Mouse (Mus musculus): ENCODE results near the gene Phyhipl. TPM values are rescaled to one million over a fixed set of nuclear protein-coding genes. Genes with fewer than 3 reads are reported as not detected.
A peak's percentile ranks its signal among the peaks of the same experiment; 100 is the strongest.

The Phyhipl gene
- polyA plus RNA-seq, 1 experiment from 2014 or later: 3.0 TPM

- Histone ChIP-seq H3K36me3 (peaks cover 15% of the 10 kb centered on the region; the same call in 1 of the 2 replicates), H3K4me1 (replicated peaks) (no peaks in the 10 kb centered on the region), H3K27ac (no peak overlapping the region), H3K27me3 (no peaks in the 10 kb centered on the region), H3K4me3 (replicated peaks) (no peak overlapping the region), H3K4me2 (no peak overlapping the region), H3K9me3 (no peaks in the 10 kb centered on the region), H3K9ac (replicated peaks) (no peak overlapping the region)
- WGBS: 92% methylated on average over 9 of the region's 9 CpGs
- ATAC-seq (ENCODE audit: insufficient number of reproducible peaks, insufficient read depth, low FRiP score, low TSS enrichment, low read depth): no peak
These were observed 123.5 kb downstream of the Phyhipl start for GRCm38 (mm10) chr10:70532249-70532648.

GRCm38 (mm10) chr10:70530185-70530823 lies 125.5 kb downstream of the Phyhipl start:
- Histone ChIP-seq H3K4me3 (replicated peaks) (no peak overlapping the region), H3K9ac (replicated peaks) (no peak overlapping the region), H3K4me2 (no peak overlapping the region), H3K27ac (no peak overlapping the region), H3K4me1 (replicated peaks) (no peaks in the 10 kb centered on the region), H3K36me3 (no peaks in the 10 kb centered on the region), H3K27me3 (no peaks in the 10 kb centered on the region), H3K9me3 (peaks cover 4% of the 10 kb centered on the region; the same call in 1 of the 2 replicates)
- WGBS: 93% methylated on average over 12 of the region's 12 CpGs
- ATAC-seq (ENCODE audit: insufficient number of reproducible peaks, insufficient read depth, low FRiP score, low TSS enrichment, low read depth): no peak

- Histone ChIP-seq H3K4me3 (replicated peaks) (peak overlapping the region; percentile 52), H3K36me3 (no peaks in the 10 kb centered on the region), H3K27ac (0 out of 2 replicates have a peak overlapping the region, but pooled peaks have one; percentile 87), H3K4me1 (replicated peaks) (peaks cover 20% of the 10 kb centered on the region), H3K9me3 (peaks cover 4% of the 10 kb centered on the region; the same call in 1 of the 2 replicates), H3K4me2 (peak overlapping the region; percentile 93), H3K27me3 (no peaks in the 10 kb centered on the region), H3K9ac (replicated peaks) (no peak overlapping the region)
- WGBS: 21% methylated on average over 5 of the region's 5 CpGs
- ATAC-seq (ENCODE audit: insufficient number of reproducible peaks, insufficient read depth, low FRiP score, low TSS enrichment, low read depth): no peak
These were observed 134.4 kb downstream of the Phyhipl start for GRCm38 (mm10) chr10:70521379-70521778.

DNA sequence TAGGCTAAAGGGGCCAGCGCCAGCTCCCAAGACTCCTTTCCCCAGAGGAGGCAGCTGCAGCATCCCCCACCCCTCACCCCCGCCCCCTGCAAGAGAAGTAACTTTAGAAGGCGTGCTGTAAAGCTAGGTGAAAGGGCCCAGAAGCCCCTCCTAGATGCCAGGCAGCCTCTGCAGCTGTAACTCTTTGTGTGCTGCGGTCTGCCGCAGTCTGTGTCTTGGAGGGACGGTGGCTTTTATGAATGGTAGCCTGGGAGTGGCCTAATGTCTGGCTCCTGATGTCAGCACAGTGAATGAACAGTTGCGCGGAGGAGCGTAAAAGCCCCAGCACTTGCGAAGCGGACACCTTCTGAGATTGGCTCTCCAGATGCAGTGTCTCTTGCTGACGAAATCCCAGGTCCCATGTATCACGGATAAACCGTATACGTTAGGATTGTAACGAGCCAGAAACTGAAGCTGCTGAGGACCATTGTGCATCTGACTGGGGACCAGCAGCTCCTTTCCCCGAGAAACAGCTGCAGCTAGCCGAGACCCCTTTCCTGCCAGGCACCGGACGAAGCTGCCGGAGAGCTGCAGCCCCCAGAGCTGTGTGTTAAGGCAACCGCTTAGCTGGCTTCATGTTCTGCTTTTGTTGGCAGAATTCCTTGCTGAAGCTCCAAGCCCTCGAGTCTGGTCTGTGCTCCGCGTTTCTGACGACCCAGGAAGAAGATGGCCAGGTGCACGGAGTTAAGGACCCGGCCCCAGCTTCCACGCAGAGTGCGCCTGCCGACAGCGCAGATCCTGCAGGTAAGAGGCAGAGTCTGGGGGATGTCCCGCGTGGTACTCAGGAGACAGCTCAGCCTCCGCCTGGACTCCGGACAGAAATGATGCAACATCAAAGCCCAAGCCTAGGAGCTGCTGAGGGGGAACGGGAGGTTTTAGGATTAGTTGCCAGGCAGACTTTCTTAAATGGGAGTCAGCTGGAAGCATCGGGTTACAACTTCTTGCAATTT lies 135.3 kb downstream of the Phyhipl start:
- Histone ChIP-seq H3K9ac (replicated peaks) (peak overlapping the region; percentile 59), H3K4me3 (replicated peaks) (peak overlapping the region; percentile 52), H3K4me2 (peak overlapping the region; percentile 93), H3K27me3 (no peaks in the 10 kb centered on the region), H3K36me3 (no peaks in the 10 kb centered on the region), H3K27ac (peak overlapping the region; percentile 87), H3K4me1 (replicated peaks) (peaks cover 20% of the 10 kb centered on the region), H3K9me3 (no peaks in the 10 kb centered on the region)
- WGBS: 1% methylated on average over 38 of the region's 38 CpGs
- peak; percentile 82 for ATAC-seq (ENCODE audit: insufficient number of reproducible peaks, insufficient read depth, low FRiP score, low TSS enrichment, low read depth)

DNA sequence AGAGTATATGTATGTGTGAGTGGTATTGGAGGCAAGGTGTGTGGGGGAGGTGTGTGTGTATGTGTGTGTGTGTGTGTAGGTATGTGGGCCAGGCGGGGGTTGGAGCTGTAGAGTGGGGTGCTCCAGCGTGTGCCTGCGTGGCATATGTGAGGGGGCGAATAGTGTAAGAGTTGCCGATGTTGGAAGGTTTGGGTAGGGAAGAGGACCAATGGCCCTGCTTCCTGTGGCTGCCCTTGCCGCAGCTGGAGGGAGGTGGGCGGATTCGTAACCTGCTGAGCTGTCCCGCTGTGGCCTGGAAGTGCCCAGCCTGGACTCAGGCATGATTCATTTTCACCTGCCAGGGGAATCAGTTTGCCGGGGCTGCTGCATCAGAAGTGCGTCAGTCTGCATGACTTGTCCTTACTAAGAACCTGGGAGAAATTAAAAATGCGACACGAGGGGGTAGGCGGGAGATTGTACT lies 136.1 kb downstream of the Phyhipl start:
- no peaks in the 10 kb centered on the region for H3K36me3 ChIP-seq
- H3K27ac ChIP-seq: peak overlapping the region; percentile 87
- H3K9me3 ChIP-seq: no peaks in the 10 kb centered on the region
- peaks cover 20% of the 10 kb centered on the region for H3K4me1 ChIP-seq (replicated peaks)
- peak overlapping the region; percentile 93 for H3K4me2 ChIP-seq
- no peaks in the 10 kb centered on the region for H3K27me3 ChIP-seq
- peak overlapping the region; percentile 59 for H3K9ac ChIP-seq (replicated peaks)
- peak; percentile 57; the same call in 1 of the 2 replicates for ATAC-seq (ENCODE audit: insufficient number of reproducible peaks, insufficient read depth, low FRiP score, low TSS enrichment, low read depth)
- peak overlapping the region; percentile 52 for H3K4me3 ChIP-seq (replicated peaks)
- WGBS: 2% methylated on average over 14 of the region's 14 CpGs

- no peak overlapping the region for H3K27ac ChIP-seq
- H3K9ac ChIP-seq (replicated peaks): no peak overlapping the region
- H3K4me3 ChIP-seq (replicated peaks): no peak overlapping the region
- H3K9me3 ChIP-seq: no peaks in the 10 kb centered on the region
- no peaks in the 10 kb centered on the region for H3K27me3 ChIP-seq
- 87% methylated on average over 8 of the region's 8 CpGs for WGBS
- H3K4me1 ChIP-seq (replicated peaks): peaks cover 18% of the 10 kb centered on the region
- no peak overlapping the region for H3K4me2 ChIP-seq
- no peaks in the 10 kb centered on the region for H3K36me3 ChIP-seq
- ATAC-seq (ENCODE audit: insufficient number of reproducible peaks, insufficient read depth, low FRiP score, low TSS enrichment, low read depth): no peak
These were observed 139.1 kb downstream of the Phyhipl start for GRCm38 (mm10) chr10:70516661-70517060.

DNA sequence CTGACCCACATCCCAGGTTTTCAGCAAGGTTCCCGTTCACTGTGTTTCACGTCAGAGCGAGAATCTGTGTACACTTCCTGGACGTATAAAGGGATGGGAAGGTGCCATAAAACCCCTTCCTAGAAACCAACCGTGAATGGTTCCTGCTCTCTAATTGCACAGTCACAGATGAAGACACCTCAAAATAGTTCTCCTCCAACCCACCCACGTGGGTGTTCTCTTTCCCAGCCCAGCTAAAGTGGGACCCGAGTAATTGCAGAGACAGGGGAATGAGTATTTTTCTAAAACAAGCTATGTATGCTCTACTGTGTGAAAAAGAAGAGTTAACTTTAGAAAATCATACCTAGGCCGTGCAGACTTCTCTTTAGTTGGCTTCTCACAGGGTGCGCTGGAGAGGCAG lies 140.9 kb downstream of the Phyhipl start:
- ATAC-seq (ENCODE audit: insufficient number of reproducible peaks, insufficient read depth, low FRiP score, low TSS enrichment, low read depth): no peak

DNA sequence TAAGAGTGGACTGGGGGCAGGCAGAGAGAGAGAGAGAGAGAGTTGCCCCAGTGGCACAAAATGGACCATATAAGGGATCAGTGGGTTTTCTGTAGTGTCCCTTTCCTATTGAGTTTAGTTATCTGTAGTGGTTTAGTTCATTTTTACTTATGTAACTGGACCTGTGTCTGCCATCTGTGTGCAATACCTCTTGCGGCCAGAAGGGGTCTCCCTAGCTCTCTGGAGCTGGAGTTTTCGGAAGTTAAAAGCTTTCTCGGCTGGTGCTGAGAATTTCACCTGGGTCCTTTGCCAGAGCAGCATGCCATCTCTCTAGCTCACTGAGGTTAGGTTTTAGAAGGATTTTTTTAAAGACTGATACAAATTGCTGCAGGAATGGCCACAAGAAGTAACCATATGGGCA lies 147.9 kb downstream of the Phyhipl start:
- Histone ChIP-seq H3K9me3 (peaks cover 8% of the 10 kb centered on the region; the same call in 1 of the 2 replicates), H3K9ac (replicated peaks) (no peak overlapping the region), H3K27ac (no peak overlapping the region), H3K4me3 (replicated peaks) (no peak overlapping the region), H3K4me2 (no peak overlapping the region), H3K36me3 (no peaks in the 10 kb centered on the region), H3K27me3 (no peaks in the 10 kb centered on the region), H3K4me1 (replicated peaks) (no peaks in the 10 kb centered on the region)
- 88% methylated on average over 3 of the region's 3 CpGs for WGBS
- ATAC-seq (ENCODE audit: insufficient number of reproducible peaks, insufficient read depth, low FRiP score, low TSS enrichment, low read depth): no peak

More for the DNA sequence above, 140.9 kb downstream of the Phyhipl start:
- H3K36me3 ChIP-seq: no peaks in the 10 kb centered on the region
- H3K4me1 ChIP-seq (replicated peaks): peaks cover 9% of the 10 kb centered on the region
- no peak overlapping the region for H3K27ac ChIP-seq
- no peak overlapping the region for H3K9ac ChIP-seq (replicated peaks)
- no peaks in the 10 kb centered on the region for H3K9me3 ChIP-seq
- no peak overlapping the region for H3K4me2 ChIP-seq
- H3K27me3 ChIP-seq: no peaks in the 10 kb centered on the region
- no peak overlapping the region for H3K4me3 ChIP-seq (replicated peaks)
- WGBS: 77% methylated on average over 9 of the region's 9 CpGs

Other genes with a start within 250 kb of the Phyhipl start
- 12.0 and 12.7 TPM in 2 replicates for gene Fam13c, start 215.5 kb downstream of the Phyhipl start, polyA plus RNA-seq (2016; fragmentation: Nextera tagmentation; extraction: Ambion mirVana)

All from limb, embryonic 12.5 days (tissue).